Mouse (Mus musculus) C2C12 (cell line): ENCODE results near the gene Elf1. TPM values are rescaled to one million over a fixed set of nuclear protein-coding genes. Genes with fewer than 3 reads are reported as not detected.
"Not testable (repeated sequence)": the region's sequence is repeated elsewhere in the genome, so short reads cannot be mapped to it uniquely, and the experiment has no call there.

Experiments used
- H3K27me3 ChIP-seq: one replicate; pipeline ENCODE4 v1.6.1; 2011; ENCODE audit not compliant: control insufficient read depth, insufficient read depth, insufficient read length
- H3K36me3 ChIP-seq: one replicate; pipeline ENCODE4 v1.6.1; 2011; ENCODE audit not compliant: control insufficient read depth, insufficient read depth
- H3K4me3 ChIP-seq: one replicate; pipeline ENCODE4 v1.5.1; 2011; ENCODE audit warnings: mild to moderate bottlenecking, control low read depth; ENCODE audit not compliant: poor library complexity, insufficient read depth, severe bottlenecking
- H3K79me2 ChIP-seq: one replicate; pipeline ENCODE4 v1.6.1; 2011; ENCODE audit not compliant: control insufficient read depth, insufficient read depth
- H3K79me3 ChIP-seq: one replicate; pipeline ENCODE4 v1.6.1; 2011; ENCODE audit warnings: low read depth, control low read depth
- H3ac ChIP-seq: one replicate; pipeline ENCODE3; 2011; ENCODE audit warnings: low read depth; ENCODE audit not compliant: control insufficient read depth, insufficient read length
- CEBPB ChIP-seq: IDR thresholded peaks from one replicate; pipeline ENCODE4 v1.6.1; 2011; ENCODE audit warnings: low read depth, mild to moderate bottlenecking, control low read depth, moderate library complexity
- CTCF ChIP-seq: IDR thresholded peaks from one replicate; pipeline ENCODE4 v1.5.1; 2011; ENCODE audit not compliant: control insufficient read depth, insufficient read depth, insufficient read length
- FOSL1 ChIP-seq: IDR thresholded peaks from one replicate; pipeline ENCODE4 v1.8.0; 2011; ENCODE audit warnings: mild to moderate bottlenecking, low read length; ENCODE audit not compliant: poor library complexity, insufficient read depth, severe bottlenecking
- MAX ChIP-seq: IDR thresholded peaks from one replicate; pipeline ENCODE4 v1.6.1; 2011; ENCODE audit warnings: mild to moderate bottlenecking, control low read depth
- MYOD1 ChIP-seq: IDR thresholded peaks from one replicate; pipeline ENCODE4 v1.6.1; 2011; ENCODE audit warnings: low read depth; ENCODE audit not compliant: control insufficient read depth, insufficient read length
- MYOG ChIP-seq: IDR thresholded peaks from one replicate; pipeline ENCODE4 v1.6.1; 2011; ENCODE audit not compliant: control insufficient read depth, insufficient read length; ENCODE audit errors: extremely low read depth
- USF1 ChIP-seq: IDR thresholded peaks from one replicate; pipeline ENCODE4 v1.6.1; 2011; ENCODE audit warnings: low read depth, mild to moderate bottlenecking, control low read depth, moderate library complexity
- polyA plus RNA-seq: library from polyadenylated mRNA; unstranded; fragments of >200 nt; fragmentation: generic; extraction: Trizol; gene quantifications from one replicate; pipeline ENCODE4 v1.2.1, GENCODE M21; 2012; ENCODE audit warnings: missing spikeins

Elf1 gene
- polyA plus RNA-seq, 1 experiment: 3.4 TPM

- no peak overlapping the region for H3ac ChIP-seq
- TF ChIP-seq CEBPB (no peak), CTCF (no peak), USF1 (no peak), MYOD1 (no peak), MAX (no peak), MYOG (no peak), FOSL1 (no peak)
- no peaks in the 10 kb centered on the region for H3K36me3 ChIP-seq
- H3K4me3 ChIP-seq: no peak overlapping the region
- H3K79me3 ChIP-seq: peaks cover 8% of the 10 kb centered on the region
- peaks cover 68% of the 10 kb centered on the region for H3K79me2 ChIP-seq
- H3K27me3 ChIP-seq: no peaks in the 10 kb centered on the region
Observed at GRCm38 (mm10) chr14:79521056-79521455, 40.1 kb downstream of the Elf1 start.

- Histone ChIP-seq H3K4me3 (no peak overlapping the region), H3K79me3 (peaks cover 7% of the 10 kb centered on the region), H3K36me3 (no peaks in the 10 kb centered on the region), H3K79me2 (peaks cover 62% of the 10 kb centered on the region), H3K27me3 (no peaks in the 10 kb centered on the region), H3ac (no peak overlapping the region)
- TF ChIP-seq USF1: no peak
- no peak for TF ChIP-seq MAX
- no peak for TF ChIP-seq MYOG
- no peak for TF ChIP-seq CTCF
- no peak for TF ChIP-seq MYOD1
- TF ChIP-seq FOSL1: no peak
- TF ChIP-seq CEBPB: no peak
Observed at GRCm38 (mm10) chr14:79521471-79522117, 40.6 kb downstream of the Elf1 start.

GRCm38 (mm10) chr14:79522387-79522786 is 41.4 kb downstream of the Elf1 start:
- Histone ChIP-seq H3K36me3 (no peaks in the 10 kb centered on the region), H3K79me2 (peaks cover 54% of the 10 kb centered on the region), H3K4me3 (no peak overlapping the region), H3K79me3 (peaks cover 5% of the 10 kb centered on the region), H3ac (no peak overlapping the region), H3K27me3 (no peaks in the 10 kb centered on the region)
- TF ChIP-seq CEBPB (no peak), CTCF (no peak), MYOD1 (no peak), MYOG (no peak), MAX (no peak), FOSL1 (no peak), USF1 (no peak)

- H3K79me2 ChIP-seq: peaks cover 42% of the 10 kb centered on the region
- H3K4me3 ChIP-seq, H3K79me3 ChIP-seq, H3K27me3 ChIP-seq, H3K36me3 ChIP-seq, H3ac ChIP-seq: not testable (repeated sequence)
Observed at GRCm38 (mm10) chr14:79526106-79526505, 45.1 kb downstream of the Elf1 start.

- H3K4me3 ChIP-seq: no peak overlapping the region
- H3K27me3 ChIP-seq: no peaks in the 10 kb centered on the region
- peaks cover 36% of the 10 kb centered on the region for H3K79me2 ChIP-seq
- H3K79me3 ChIP-seq: peaks cover 1% of the 10 kb centered on the region
- H3ac ChIP-seq: no peak overlapping the region
- H3K36me3 ChIP-seq: no peaks in the 10 kb centered on the region
- no peak for TF ChIP-seq MAX
- no peak for TF ChIP-seq USF1
- TF ChIP-seq FOSL1: no peak
- no peak for TF ChIP-seq CEBPB
- TF ChIP-seq MYOD1: no peak
- TF ChIP-seq CTCF: no peak
- no peak for TF ChIP-seq MYOG
Observed at GRCm38 (mm10) chr14:79527704-79528103, 46.7 kb downstream of the Elf1 start.

GRCm38 (mm10) chr14:79529581-79530554 is 48.9 kb downstream of the Elf1 start:
- no peaks in the 10 kb centered on the region for H3K36me3 ChIP-seq
- TF ChIP-seq MYOD1 (no peak), CEBPB (no peak), USF1 (no peak), CTCF (no peak), MYOG (no peak), MAX (no peak), FOSL1 (no peak)
- peaks cover 38% of the 10 kb centered on the region for H3K79me2 ChIP-seq
- H3K27me3 ChIP-seq: no peaks in the 10 kb centered on the region
- H3K79me3 ChIP-seq: peaks cover 4% of the 10 kb centered on the region
- no peak overlapping the region for H3K4me3 ChIP-seq
- H3ac ChIP-seq: no peak overlapping the region
